Mouse (Mus musculus) Patski (cell line): ENCODE data around the gene Slc4a8. TPM values are rescaled to one million over a fixed set of nuclear protein-coding genes. Genes with fewer than 3 reads are reported as not detected.

ENCODE experiments used
- ATAC-seq: fragments of 100-300 bp; one replicate; pipeline ENCODE4 v1.8.0; 2021
- CTCF ChIA-PET: fragments of 350-600 bp; sonication (Branson Sonifier 250); formaldehyde crosslinking; loops from one replicate; lab custom pipeline; 2022; ENCODE audit warnings: inconsistent platforms; lab: Charles Lee
- POLR2A ChIA-PET: fragments of 350-600 bp; sonication (Branson Sonifier 250); formaldehyde crosslinking; loops from one replicate; lab custom pipeline; 2022; ENCODE audit warnings: antibody characterized with exemption, inconsistent platforms; lab: Charles Lee
- DNase-seq: peaks from one replicate; pipeline ENCODE4 v3.0.0-alpha.2; 2011; ENCODE audit warnings: low read depth, low spot score
- H3K27me3 ChIP-seq: fragments of 371-371 bp; one replicate; pipeline ENCODE4 v1.5.1; 2021
- CTCF ChIP-seq: fragments of 100-300 bp; IDR thresholded peaks from one replicate; pipeline ENCODE4 v1.5.1; 2021
- in situ Hi-C: fragments of 300-500 bp; cut with MboI; formaldehyde crosslinking; loops from 3 replicates; pipeline ENCODE4 v1.11.1; 2018; ENCODE audit warnings: low pct_unique_long_range_greater_than_20kb, mixed read lengths
- polyA plus RNA-seq: library from polyadenylated mRNA; unstranded; gene quantifications from one replicate; pipeline ENCODE4 v1.2.3, GENCODE M21; 2021

The Slc4a8 gene
- polyA plus RNA-seq, 1 experiment from 2014 or later = 13.1 TPM

DNA sequence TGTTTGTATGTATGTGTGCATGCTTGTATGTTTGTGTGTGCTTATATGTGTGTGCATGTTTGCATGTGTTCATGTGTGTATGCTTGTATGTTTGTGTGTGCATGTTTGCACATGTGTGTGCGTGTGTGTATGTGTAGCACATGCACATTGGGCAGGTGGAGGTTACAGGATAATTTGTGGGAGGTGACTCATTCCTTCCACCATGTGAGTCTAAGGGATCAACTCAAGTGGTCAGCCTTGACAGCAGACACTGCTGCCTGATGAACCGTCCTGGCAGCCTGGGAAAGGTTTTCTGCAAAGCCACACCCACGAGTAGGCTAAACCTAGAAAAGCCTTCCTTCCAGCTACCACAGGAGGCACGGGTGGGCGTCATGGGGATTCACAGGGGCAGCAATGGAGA lies 99.3 kb downstream of the Slc4a8 start:
- ChIA-PET POLR2A (no interaction called here), CTCF (interaction anchor here (1.2 kb wide), 1 partner anchor 95 kb away, joined by 3 read pairs; no protein-coding TSS in a partner anchor)
- no peak for ATAC-seq
- no peak for TF ChIP-seq CTCF
- in situ Hi-C loops = no loop called here
- H3K27me3 ChIP-seq = peaks cover 16% of the 10 kb centered on the region
- peak; percentile 20 for DNase-seq

DNA sequence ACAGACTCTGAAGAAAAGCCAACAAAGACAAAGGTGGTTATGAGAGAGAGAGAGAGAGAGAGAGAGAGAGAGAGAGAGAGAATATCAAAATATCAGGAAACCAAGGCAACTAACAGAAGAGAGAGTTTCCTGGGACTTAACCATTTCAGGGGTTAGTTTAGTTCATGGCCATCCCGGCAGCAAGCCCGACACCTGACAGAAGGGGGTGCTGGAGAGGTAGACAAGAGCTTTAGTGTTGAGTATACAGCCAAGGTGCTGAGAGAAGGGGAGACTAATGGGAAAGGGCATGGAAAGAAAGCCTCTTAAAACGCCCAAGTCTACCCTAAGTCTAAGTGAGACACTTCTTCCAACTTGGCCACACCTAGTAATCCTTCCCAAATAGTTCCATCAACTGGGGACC lies 104.0 kb downstream of the Slc4a8 start:
- H3K27me3 ChIP-seq = peaks cover 25% of the 10 kb centered on the region
- POLR2A ChIA-PET = interaction anchor here (0.7 kb wide), 1 partner anchor 178 kb away, joined by 4 read pairs; no protein-coding TSS in a partner anchor
- DNase-seq (no peak), ATAC-seq (no peak)
- peak; percentile 69 for TF ChIP-seq CTCF
- in situ Hi-C loops = no loop called here
- CTCF ChIA-PET = no interaction called here

DNA sequence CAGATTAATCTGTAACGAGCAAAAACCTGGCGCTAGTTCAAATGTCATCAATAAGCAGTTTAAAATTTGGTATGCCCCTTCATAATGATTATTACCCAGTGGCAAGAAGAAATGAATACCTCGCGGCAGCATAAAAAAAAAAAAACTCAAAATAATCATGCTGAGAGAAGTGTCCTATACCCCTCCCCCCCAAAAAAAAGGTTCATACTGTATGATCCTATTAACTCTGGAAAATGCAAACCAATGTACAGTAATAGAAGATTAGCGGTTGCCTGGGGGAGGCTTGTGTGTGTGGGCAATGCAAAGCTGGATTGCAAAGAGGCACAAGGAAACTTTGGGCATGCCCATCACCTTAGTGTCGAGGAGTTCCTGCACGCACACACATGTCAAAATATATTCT lies 108.0 kb downstream of the Slc4a8 start, which contains the start of gene Scn8a:
Gene Scn8a, plus strand, starts transcription at position 301 of the 400 bp plus-strand sequence.
- TF ChIP-seq CTCF = no peak
- ATAC-seq = no peak
- in situ Hi-C loops = no loop called here
- CTCF ChIA-PET = interaction anchor here (0.8 kb wide), 1 partner anchor 30 kb away, joined by 3 read pairs; no protein-coding TSS in a partner anchor
- no peak for DNase-seq
- peaks cover 16% of the 10 kb centered on the region for H3K27me3 ChIP-seq
- POLR2A ChIA-PET = interaction anchor here (1.3 kb wide), 1 partner anchor 13 kb away, joined by 3 read pairs; no protein-coding TSS in a partner anchor

DNA sequence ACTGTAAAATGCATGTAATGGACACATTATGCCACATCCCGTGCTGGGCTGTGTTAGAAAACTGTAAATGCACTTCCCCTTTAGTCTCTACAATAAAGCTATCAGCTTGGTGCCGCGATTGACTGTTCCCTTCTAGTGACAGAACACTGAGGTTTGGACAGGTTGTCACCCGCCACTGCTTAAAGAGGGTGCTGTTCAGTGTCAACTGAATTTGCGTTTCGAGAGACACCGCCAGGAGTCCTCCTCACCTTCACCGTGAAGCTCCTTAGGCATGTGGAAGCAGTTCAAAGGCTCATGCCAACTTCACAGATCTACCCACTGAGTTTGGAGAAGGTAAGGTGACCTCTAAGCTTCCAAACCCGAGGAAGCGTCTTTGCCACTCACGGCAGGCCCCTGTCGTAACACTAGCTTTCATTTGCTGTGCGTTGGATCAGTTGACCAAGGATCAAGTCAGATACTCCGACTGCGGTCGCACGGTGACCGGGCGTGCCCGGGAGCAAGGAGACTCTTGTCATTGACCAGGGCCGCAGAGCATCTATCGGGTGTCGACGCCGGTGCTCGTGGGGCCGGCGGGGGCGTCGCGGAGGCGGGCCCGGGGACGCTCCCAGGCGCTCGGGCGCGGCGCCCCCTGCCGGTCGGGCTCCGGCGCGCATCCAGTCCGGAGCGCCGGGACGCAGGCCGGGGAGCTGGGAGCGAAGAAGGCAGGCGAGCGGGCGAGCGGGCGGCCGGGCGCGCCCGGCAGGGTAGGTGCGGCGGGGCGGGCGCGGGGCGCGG lies 108.6 kb downstream of the Slc4a8 start:
- peak; percentile 76 for TF ChIP-seq CTCF
- DNase-seq (no peak), ATAC-seq (peak; percentile 69)
- in situ Hi-C loops = no loop called here
- POLR2A ChIA-PET = interaction anchor here (1.3 kb wide), 1 partner anchor 14 kb away, joined by 3 read pairs; no protein-coding TSS in a partner anchor
- peaks cover 10% of the 10 kb centered on the region for H3K27me3 ChIP-seq
- CTCF ChIA-PET = interaction anchor here (0.8 to 1.2 kb wide), 2 partner anchors 9 to 31 kb away, joined by 3 to 4 read pairs; no protein-coding TSS in a partner anchor

DNA sequence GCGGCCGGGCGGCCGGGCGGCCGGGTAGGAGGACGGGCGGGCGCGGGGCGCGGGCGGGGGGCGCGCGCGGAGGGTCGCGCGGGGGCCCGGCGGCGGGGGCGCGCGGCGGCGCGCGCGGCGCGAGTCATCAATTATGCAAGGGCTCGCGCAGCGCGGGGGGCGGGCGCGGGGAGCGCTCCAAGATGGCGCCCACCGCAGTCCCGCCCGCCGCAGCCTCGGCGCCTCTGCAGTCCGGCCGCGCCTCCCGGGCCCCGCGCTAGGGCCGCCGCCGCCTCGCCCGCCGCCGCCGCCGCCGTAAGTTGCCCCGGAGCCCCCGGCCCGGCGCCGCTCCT lies 109.2 kb downstream of the Slc4a8 start:
- DNase-seq = no peak
- peaks cover 10% of the 10 kb centered on the region for H3K27me3 ChIP-seq
- POLR2A ChIA-PET = interaction anchor here (1.3 kb wide), 1 partner anchor 14 kb away, joined by 3 read pairs; no protein-coding TSS in a partner anchor

DNA sequence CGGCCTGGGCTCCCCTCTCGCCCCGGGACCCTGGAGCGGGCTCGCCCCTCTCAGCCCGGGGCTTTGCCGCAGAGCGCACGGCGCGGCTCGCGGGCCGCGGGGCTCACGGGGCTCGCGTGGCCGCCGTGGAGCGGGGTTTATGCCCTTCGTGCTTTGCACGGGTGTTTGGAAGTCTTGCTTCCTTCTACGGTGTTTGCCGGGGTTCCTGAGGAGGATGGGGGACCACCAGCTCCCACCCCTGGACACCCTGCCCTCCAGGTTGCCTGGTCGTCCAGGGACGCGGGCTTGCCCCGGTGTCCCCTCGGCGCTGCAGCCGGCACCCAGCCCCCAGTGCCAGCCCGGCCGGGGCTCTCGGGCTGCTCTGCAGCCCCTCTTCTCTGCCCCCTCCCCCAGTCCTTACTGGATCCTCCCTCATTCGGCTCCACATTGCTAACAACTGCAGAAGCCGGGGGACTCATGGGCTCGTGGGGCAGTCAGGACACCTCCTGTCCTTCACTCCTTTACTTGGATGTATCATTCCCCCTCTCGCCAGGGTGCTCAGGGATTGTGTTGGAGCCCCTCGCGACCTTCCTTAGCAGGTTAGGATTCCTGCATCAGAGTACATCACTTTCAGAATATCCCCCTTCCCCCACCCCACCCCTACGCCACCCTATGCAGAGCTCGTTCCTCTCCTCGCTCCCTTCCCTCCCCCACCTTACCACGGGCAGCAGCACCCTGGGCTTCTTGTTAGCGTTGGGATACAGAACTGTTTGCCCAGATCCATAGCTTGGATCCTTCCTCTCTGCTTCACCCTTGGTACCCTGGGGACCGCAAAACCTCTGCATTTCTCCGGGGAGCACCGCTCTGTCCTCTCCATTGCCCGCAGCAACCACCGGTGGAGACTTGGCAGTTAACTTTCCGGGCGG lies 109.8 kb downstream of the Slc4a8 start:
- CTCF ChIA-PET = interaction anchor here (1.2 kb wide), 1 partner anchor 8 kb away, joined by 4 read pairs; no protein-coding TSS in a partner anchor
- ATAC-seq (peak; percentile 41), DNase-seq (no peak)
- POLR2A ChIA-PET = interaction anchor here (1.3 kb wide), 1 partner anchor 15 kb away, joined by 3 read pairs; no protein-coding TSS in a partner anchor
- in situ Hi-C loops = no loop called here
- peaks cover 10% of the 10 kb centered on the region for H3K27me3 ChIP-seq
- TF ChIP-seq CTCF = no peak

More for the DNA sequence above, 109.2 kb downstream of the Slc4a8 start:
- ATAC-seq = peak; percentile 15
- CTCF ChIA-PET = interaction anchor here (1.2 kb wide), 1 partner anchor 8 kb away, joined by 4 read pairs; no protein-coding TSS in a partner anchor
- in situ Hi-C loops = no loop called here
- TF ChIP-seq CTCF = no peak

DNA sequence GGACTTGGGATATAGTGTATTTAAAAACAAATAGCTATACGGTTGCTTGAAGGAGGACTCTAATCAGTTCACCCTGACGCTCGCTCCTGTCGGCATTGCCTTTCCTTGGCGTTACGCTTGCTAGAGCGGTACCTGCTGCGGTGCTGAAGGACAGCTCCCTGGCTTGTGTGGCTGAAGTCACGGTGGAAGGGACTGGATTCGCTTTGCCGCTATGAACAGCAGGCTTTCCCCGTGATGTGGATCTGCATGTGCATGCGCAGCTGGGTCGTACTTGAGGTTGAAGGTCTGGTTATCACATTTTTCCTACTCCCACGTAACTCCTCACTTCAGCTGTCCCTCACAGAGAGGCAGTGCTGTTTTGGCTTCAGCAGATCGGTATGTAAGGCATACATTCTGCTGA lies 111.6 kb downstream of the Slc4a8 start:
- CTCF ChIA-PET = interaction anchor here (1.1 to 1.2 kb wide), 2 partner anchors 12 to 16 kb away, joined by 3 read pairs; no protein-coding TSS in a partner anchor
- in situ Hi-C loops = no loop called here
- POLR2A ChIA-PET = no interaction called here
- DNase-seq (peak; percentile 48), ATAC-seq (peak; percentile 23)
- no peak for TF ChIP-seq CTCF
- peaks cover 10% of the 10 kb centered on the region for H3K27me3 ChIP-seq

Other genes starting within 250 kb of the Slc4a8 start
- 35.2 TPM for gene Tfcp2, start 209.7 kb upstream of the Slc4a8 start, polyA plus RNA-seq
- gene Pou6f1, start 161.8 kb upstream of the Slc4a8 start, polyA plus RNA-seq = 54.5 TPM
- gene Dazap2, start 146.4 kb upstream of the Slc4a8 start, polyA plus RNA-seq = 239 TPM
- gene Smagp, start 124.8 kb upstream of the Slc4a8 start, polyA plus RNA-seq = 11.7 TPM
- not detected for gene Bin2, start 92.2 kb upstream of the Slc4a8 start, polyA plus RNA-seq
- gene Cela1, start 73.8 kb upstream of the Slc4a8 start, polyA plus RNA-seq = 4.1 TPM
- gene Galnt6, start 32.4 kb upstream of the Slc4a8 start, polyA plus RNA-seq = 0.03 TPM
- gene Scn8a, start 108.1 kb downstream of the Slc4a8 start, polyA plus RNA-seq = 13.2 TPM